Mouse (Mus musculus) G1E-ER4 (cell line): ENCODE data around the gene Palld. TPM values are rescaled to one million over a fixed set of nuclear protein-coding genes. Genes with fewer than 3 reads are reported as not detected.

Experiments used
- GATA1 ChIP-seq: IDR thresholded peaks from one replicate; pipeline ENCODE4 v1.8.0; 2012; ENCODE audit warnings: low read length, inconsistent platforms
- polyA plus RNA-seq: library from polyadenylated mRNA; stranded (reverse); fragments of >175 nt; gene quantifications from 2 replicates; pipeline ENCODE4 v1.2.3, GENCODE M21; 2012

Palld gene
- polyA plus RNA-seq, 1 experiment: not detected

DNA sequence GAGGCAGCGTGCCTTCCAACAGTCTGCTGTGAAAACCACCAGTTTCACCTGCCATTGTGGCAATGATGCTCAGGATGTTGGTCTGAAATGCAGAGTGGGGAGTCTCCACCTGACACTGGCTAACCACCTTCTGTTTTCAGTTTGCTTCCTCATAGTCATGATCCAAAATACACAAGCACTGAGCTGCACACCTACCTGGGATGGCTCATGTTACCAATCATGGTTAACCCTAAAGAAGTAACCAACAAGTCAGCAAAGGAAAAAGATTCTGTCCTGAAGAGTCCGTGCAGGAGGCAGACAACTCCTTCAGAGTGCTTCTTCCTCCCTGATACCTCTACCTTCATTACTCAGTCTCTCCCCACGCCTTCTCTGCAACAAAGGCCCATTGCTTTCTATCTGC, 314.8 kb downstream of the Palld start:
- TF ChIP-seq GATA1: no peak

DNA sequence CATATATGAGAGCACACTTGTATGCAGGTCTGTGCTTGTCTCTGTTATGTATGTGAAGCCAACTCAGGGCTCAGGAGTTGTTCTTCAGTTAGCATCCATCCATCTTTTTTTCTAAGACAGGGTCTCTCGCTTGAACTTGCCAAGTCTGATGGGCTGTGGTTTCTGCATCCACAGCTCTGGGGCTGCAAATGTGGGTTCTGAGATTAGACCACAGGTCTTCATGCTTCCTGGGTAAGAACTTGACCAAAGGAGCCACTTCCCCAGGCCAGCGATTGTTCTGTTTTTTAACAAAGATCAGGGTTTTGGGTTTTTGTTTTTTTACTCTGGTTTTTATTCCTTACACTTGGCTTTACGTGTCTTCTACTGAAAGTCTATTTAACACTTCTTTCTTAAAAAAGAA, 316.0 kb downstream of the Palld start:
- TF ChIP-seq GATA1: no peak

DNA sequence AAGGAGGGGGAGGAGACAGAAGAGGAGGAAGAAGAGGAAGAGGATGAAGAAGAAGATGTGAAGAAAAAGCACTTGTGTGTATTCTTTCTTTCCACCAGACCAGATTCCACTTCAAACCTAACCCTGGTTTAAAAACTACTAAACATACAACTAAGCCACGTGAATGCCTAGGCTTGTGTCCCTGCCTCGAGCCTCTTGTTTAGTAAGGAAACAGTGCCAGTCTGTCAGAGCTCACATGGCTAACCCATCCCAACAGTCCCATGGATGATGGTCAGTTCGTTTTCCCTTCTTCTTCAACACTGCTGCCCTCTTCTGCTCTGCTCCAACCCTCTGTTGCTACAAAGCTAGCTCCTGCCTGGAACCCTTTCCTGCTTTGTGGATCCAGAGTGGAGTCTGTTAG, 316.7 kb downstream of the Palld start:
- TF ChIP-seq GATA1: no peak

DNA sequence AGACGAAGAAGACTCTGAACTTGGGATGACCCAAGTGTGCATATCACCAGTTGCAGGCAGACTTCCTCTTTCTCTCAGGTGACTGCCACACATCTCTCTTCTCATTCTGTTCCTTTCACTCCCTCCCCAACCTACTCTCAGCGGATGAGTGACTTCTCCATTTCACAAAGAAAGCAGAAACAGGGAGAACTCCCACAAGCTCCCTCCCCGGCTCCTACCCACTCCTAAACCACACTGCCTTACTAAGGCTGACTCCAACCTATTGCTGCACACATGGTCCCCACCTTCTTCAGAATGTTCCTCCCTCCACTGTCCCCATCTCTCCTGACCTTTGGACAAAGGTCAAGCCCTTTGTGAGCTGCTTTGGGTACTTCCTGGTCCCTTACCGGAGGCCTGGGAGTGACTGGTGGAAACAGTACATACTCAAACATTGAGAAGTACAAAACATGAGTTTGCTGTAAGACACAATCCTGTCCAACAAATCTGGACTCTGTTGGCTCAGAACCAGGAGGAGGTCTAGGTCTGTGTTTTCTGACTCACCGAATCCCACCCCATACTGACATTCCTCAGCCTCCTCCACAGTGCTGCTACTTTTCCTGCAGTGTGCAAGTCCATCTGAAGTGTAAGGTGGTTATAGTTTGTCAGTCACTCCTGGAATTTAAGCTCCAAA, 317.6 kb downstream of the Palld start:
- TF ChIP-seq GATA1: no peak

DNA sequence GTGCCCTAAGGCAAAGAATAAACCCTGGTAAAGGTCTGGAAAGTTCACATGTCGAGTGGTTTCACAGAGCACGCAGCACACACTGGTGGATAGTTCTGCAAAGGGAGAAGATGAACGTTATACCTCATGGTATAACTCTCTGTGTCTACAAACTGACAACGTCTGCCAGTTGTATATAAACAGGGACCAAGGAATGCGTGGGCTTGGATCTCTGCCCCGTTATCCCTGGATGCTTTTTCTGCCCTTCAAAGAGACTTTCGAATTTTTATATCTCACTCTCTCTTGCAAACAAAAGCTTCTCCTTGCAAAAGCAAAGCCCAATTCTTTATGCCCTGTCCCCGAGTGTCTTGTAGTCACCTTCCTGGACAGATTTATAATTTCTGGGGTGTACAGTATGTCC, 319.9 kb downstream of the Palld start:
- no peak for TF ChIP-seq GATA1

DNA sequence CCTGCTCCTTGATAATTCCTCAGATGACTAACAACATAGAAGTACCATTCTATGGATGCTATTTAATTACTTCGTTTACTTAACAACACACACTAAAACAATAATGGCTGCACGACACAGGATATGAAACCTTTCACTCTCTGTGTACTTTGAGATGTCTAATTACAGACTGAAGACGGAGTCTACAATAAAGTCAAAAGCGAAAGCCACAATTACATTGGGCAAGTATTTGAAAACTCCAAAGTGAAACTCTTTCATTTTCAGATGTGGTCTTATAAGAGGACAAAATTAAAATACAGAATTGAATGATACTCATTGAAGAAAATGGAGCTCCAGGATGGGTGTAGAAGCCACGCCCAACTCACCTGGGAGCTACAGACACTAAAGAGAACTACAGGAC, 321.2 kb downstream of the Palld start:
- no peak for TF ChIP-seq GATA1

DNA sequence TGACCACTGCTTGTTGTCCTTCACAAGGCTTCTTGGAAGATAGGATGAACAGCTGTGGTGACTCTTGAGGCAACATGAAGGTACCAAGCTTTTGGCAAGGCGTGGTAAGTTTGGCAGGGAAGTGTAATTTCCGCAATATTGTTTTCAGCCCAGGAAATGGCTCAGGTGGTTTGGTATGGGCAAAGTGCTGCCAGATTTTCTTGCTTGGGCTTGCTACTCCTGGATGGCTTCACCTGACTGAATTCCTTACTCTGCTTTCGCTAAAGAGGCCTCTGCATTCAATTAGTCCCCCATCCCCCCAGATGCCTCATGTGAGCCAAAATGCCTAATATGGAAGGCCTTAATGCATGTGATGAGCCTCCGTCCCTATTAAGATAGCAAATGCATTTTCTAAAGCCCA, 322.7 kb downstream of the Palld start:
- no peak for TF ChIP-seq GATA1

DNA sequence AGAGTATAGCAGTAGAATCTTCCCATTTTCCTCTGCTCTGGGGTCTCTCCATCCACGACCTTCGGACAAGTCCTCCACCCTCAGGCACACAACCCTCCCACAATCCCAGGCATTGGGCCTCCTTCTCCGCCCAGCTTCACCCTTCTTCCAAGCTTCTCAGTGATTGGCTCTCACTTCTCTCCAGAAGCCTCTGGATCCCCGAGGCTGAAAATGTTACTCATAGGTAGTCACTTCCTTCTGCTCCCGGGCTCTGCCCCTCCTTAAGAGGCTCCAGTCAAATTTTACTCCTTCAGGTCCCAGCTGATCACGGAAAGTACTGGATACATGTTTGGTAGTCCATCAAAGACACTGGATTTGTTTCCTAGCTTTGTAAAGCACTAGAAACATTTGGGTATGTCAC, 323.7 kb downstream of the Palld start:
- TF ChIP-seq GATA1: no peak

DNA sequence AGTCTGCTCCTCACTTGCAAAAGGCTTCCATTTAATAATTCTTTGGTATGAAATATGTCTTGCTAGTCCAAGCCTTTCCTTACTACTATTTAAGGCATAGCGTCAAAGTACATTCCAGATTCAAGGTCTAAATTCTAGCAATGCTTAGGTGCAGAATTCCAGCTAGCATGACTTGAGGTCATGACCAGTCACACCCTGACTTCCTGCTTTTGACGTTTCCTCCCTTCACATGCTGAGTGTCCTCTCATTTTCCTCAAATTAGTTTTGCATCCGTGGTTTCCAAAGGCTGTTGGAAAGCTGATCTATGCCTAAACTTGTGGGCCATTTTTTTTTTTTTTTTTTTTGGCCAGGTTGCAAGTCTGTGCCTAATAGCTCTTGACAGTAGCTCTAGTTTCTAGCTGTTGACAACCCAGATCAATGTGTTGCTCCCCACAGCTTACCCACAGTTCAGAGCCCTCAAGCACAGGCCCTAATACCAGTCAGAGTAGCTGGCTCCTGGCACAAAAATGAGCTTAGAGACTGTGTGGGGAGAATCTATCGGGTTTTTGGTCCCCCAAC, 327.3 kb downstream of the Palld start:
- TF ChIP-seq GATA1: no peak

DNA sequence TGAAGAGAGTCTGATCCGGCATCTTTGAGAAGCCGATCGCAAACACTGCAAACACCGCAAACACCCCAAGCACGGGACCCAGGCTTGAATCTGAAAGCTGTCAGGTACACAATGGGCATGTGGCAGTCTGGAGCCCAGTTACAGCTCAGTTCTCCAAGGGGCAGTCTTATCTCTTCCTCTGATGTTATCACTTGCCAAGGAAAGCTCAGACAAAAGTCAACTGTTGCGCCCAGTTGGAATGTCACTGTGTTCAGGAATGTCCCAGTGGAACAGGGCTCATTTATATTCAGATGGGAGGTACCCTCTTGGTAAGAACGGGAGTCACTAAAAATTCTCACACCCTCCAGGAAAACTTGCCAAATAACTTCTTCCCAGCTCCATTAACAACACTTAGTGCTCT, 328.0 kb downstream of the Palld start:
- no peak for TF ChIP-seq GATA1

DNA sequence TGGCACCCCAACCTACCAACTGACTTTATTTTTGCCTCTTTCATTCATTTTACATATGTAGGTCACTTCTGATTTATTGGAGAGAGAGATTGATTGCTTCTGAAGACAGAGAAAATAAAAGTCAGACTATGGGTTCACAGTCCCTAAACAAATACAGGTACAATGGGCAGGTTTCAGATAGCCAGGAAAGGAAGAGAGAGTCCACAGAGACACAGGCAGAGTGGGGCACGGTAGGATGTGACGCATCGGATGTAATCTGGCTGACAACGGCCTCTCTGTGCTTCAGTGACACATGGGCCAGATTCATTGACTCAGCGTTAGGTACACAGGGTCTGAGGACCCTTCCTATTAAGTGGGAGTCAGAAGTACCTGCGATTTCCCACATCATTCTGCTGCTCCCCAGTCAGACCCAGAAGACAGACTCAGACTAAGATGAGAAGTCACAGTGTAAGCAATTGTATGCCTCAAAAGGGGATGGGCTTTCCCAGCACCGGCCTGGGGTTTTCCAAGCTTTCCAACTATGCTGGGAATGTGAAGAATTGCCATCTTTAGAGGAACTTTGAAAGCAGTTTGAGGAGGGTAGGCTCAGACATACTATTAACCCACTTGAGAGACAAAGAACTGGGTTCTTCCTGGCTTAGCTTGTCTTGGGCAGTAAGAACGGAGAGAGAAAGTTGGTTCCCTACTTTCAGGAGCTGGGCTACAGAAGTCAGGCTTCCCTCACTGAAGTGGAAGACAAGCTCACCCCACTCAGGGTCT, 329.1 kb downstream of the Palld start:
- no peak for TF ChIP-seq GATA1

DNA sequence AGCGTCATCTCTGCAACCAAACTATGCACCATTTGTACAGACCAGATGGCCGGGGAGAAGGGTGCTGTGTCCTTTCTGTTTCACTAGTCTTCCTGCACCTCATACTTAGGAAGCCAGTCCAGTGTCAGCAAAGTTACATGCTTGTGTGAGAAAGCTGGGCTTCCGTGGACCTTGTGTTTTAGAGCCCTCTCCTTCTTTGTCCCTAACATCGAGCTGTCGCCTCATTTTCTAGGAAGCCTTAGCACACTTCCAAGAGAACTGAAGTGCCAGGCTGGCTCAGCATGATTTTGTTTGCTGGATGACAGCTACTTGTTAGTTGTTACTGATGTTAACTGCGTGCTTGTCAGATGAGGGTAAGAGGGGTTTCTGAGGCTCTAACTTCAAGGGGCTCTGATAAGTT, 329.8 kb downstream of the Palld start:
- TF ChIP-seq GATA1: no peak

DNA sequence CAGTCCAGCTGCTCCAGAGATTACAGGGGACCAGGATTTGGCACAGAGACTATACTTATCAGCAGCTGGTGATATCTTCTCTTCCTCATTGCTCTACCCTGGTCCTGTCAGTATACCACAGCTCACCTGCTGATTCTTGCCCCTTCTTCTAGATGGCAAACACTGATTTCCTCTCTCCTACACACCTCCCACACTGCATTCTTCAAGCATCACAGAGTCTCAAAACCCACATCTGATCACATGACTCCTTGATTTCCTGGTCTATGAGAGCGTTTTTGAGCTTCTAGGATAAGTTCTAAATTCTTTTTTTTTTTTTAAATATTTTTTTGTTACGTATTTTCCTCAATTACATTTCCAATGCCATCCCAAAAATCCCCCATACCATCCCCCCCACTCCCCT, 331.9 kb downstream of the Palld start:
- no peak for TF ChIP-seq GATA1

DNA sequence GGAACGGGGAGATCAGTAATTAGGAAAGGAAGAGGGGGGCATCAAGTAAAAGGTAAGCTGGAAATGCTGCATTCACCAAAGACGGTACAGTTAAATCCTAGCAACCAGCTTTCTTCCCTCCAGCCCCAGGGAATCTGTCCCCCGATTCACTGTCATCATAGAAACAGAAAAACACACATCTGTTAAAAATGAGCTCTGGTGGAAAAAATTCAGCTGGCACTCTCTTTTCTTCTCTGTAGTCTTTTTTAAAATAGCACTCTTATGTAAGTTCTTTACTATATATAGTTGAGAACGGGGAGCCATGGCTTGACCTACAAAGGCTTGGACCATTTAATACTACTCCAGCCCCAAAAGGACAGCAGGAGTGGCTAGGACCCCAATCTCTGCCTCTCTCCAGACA, 332.8 kb downstream of the Palld start:
- TF ChIP-seq GATA1: no peak

DNA sequence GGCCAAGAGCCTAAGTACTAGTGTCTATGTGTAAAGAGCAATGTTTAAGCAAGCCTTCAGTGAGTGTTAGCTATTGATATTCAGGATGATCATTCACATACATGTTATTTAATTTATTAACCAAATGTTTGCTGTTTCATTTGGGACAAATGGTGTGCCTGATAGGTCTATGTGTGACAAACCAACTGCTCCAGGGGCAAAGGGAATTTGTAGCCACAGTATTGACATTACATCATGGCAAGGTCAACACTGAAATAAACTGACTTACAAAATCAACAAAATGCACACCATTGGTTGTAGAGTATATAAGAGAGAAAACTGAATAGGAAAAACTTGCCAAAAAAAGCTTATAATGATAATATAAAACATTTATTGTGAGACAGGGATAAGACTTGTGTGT, 333.3 kb downstream of the Palld start:
- no peak for TF ChIP-seq GATA1

DNA sequence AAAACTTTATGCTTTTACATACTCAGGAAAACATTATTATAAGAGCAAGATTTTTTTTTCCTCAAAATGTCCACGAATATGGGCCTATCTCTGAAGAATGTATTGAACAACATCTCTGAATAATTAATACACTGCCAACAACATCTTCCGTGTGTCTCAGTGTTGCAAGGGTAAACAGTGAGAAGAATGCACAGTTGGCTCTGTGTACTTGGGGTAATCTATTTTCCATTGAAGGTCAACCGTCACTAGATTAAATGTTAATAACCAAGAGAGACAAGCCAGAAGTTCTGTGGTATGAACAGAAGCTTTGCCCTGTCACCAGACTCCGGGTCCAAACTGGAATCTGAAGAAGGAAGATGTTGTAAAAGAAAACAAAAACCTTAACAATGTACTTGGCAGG, 339.1 kb downstream of the Palld start:
- no peak for TF ChIP-seq GATA1

DNA sequence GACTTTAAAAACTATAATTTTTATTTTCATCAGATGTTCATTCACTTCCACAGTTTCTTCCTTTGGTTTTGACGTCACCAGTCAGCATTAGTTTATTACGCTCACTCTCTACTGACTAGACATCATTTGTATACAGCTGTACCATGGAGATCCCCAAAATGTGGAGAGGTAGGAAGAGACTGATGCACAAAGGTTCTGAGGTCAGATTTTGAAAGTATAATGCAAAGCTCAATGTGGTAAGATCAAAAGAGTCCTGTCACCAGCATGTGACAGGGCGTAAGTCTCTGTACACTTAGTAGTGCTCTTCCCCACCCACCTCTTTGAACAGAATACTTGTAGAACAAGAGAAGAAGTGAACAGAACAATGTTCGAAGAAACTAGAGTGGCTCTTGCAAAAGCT, 339.9 kb downstream of the Palld start:
- no peak for TF ChIP-seq GATA1

DNA sequence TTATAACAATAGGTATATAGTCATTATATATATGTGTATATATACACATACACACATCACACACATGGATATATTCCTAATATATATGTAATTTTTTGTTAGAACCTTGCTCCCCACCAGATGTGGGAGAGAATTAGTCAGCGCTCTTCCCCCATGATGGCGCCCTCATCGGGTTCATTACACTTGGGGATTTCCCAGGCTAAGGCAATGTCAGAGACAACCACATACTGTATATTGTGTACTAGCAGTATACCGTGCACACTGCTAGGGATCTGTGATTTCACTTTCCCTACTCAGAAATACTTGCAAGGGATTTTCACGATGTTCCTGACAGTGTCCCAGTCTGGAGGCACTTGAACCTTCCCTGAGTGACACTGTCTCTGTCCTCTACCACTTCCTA, 341.3 kb downstream of the Palld start:
- TF ChIP-seq GATA1: no peak
